Mouse (Mus musculus): ENCODE data around the gene Rps26. TPM values are rescaled to one million over a fixed set of nuclear protein-coding genes. Genes with fewer than 3 reads are reported as not detected.

Gene Rps26
- total RNA-seq, 2 experiments from 2014 or later = 264 to 297 TPM

DNA sequence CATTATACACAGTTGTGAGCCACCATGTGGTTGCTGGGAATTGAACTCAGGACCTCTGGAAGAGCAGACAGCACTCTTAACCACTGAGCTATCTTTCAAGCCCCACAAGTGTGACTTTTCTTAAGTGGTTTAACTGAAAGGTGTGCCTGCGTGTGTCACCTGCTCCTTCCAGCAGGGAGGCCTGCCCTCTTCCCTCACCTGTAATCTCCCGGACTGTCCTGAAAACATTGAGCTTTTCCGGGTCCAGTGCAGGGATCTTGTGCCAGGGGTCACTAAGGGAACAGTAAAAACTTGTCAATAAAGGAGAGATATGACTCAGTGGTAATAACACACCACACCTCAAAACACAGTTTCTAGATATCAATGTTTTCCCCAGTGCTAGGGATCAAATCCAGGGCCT, 47.2 kb downstream of the Rps26 start:
- intact Hi-C loops (cut with DNase I) = no loop called here
- DNase-seq = no peak

GRCm38 (mm10) chr10:128578330-128578729, 48.2 kb downstream of the Rps26 start:
- intact Hi-C loops (cut with DNase I) = no loop called here

DNA sequence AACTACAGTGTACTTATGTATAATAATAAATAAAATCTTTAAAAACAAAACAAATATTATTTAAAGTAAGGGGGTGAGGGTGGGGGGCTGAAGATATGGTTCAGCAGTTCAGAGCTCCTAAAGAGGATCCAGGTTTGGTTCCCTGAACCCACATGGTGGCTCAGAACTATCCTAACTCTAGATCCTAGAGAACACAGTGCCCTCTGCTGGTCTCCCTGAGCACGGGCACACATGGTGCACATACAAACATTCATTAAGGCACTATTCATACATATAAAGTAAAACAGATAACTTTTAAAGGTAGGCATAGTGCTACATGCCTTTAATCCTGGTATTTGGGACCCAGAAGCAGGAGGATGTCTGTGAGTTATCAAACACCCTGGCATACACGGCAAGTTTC, 51.5 kb downstream of the Rps26 start:
- intact Hi-C loops (cut with DNase I) = no loop called here
- DNase-seq = no peak

More at GRCm38 (mm10) chr10:128578330-128578729, 48.2 kb downstream of the Rps26 start:
- no peak for DNase-seq

Small RNA genes lying within 50 kb of the gene (microRNA-seq; reads per million reads assigned to microRNA genes)
- gene Mir6917 = 0 reads per million in 2 experiments

Other genes with a start within 250 kb of the Rps26 start
- 10 to 100 TPM; 46.5 to 47.5 TPM for gene Ankrd52, start 249.6 kb downstream of the Rps26 start, total RNA-seq (2021)
- gene Slc39a5, start 225.5 kb downstream of the Rps26 start, total RNA-seq (2021) = not detected
- 10 to 100 TPM; 43.6 to 45.6 TPM for gene Nabp2, start 215.3 kb downstream of the Rps26 start, total RNA-seq (2021)
- gene Rnf41, start 215.1 kb downstream of the Rps26 start, total RNA-seq (2021) = 10 to 100 TPM; 19.7 to 19.8 TPM
- gene Smarcc2, start 167.5 kb downstream of the Rps26 start, total RNA-seq (2021) = 10 to 100 TPM; 76.6 to 80.5 TPM
- 100 to 1,000 TPM; 357 to 392 TPM for gene Myl6, start 132.6 kb downstream of the Rps26 start, total RNA-seq (2021)
- 1 to 10 TPM; 3.3 to 4.3 TPM for gene Myl6b, start 128.1 kb downstream of the Rps26 start, total RNA-seq (2021)
- gene Esyt1, start 100.9 kb downstream of the Rps26 start, total RNA-seq (2021) = 10 to 100 TPM; 22.3 to 23.6 TPM
- gene Zc3h10, start 79.0 kb downstream of the Rps26 start, total RNA-seq (2021) = 1 to 10 TPM; 7.0 to 8.4 TPM
- gene Rpl41, start 77.4 kb downstream of the Rps26 start, total RNA-seq (2021) = 1,000 to 10,000 TPM; 1,645 to 1,937 TPM
- gene Pa2g4, start 60.8 kb downstream of the Rps26 start, total RNA-seq (2021) = 10 to 100 TPM; 48.4 to 51.6 TPM
- gene Erbb3, start 37.1 kb downstream of the Rps26 start, total RNA-seq (2021) = 1 to 10 TPM; 6.8 to 7.8 TPM
- 1 to 10 TPM; 1.3 to 1.5 TPM for gene Ikzf4, start 19.2 kb upstream of the Rps26 start, total RNA-seq (2021)
- gene Suox, start 47.3 kb upstream of the Rps26 start, total RNA-seq (2021) = 10 to 100 TPM; 17.3 to 17.4 TPM
- gene Rab5b, start 69.5 kb upstream of the Rps26 start, total RNA-seq (2021) = 10 to 100 TPM; 66.5 to 71.8 TPM
- gene Pmel, start 77.4 kb upstream of the Rps26 start, total RNA-seq (2021) = under 1 TPM; 0.66 to 0.93 TPM
- gene Cdk2, start 78.3 kb upstream of the Rps26 start, total RNA-seq (2021) = 10 to 100 TPM; 18.9 to 19.9 TPM
- gene Dgka, start 118.1 kb upstream of the Rps26 start, total RNA-seq (2021) = 10 to 100 TPM; 12.4 to 15.7 TPM
- gene Pym1, start 121.1 kb upstream of the Rps26 start, total RNA-seq (2021) = 1 to 10 TPM; 8.5 to 9.0 TPM
- gene Mmp19, start 164.2 kb upstream of the Rps26 start, total RNA-seq (2021) = 1 to 10 TPM; 4.5 to 5.8 TPM
- gene Dnajc14, start 177.3 kb upstream of the Rps26 start, total RNA-seq (2021) = 10 to 100 TPM; 37.9 to 38.7 TPM
- 10 to 100 TPM in 1 of 2 experiments, 1 to 10 TPM in 1; 8.6 to 11.1 TPM for gene Tmem198b, start 177.6 kb upstream of the Rps26 start, total RNA-seq (2021)
- 10 to 100 TPM; 40.9 to 44.9 TPM for gene Sarnp, start 190.6 kb upstream of the Rps26 start, total RNA-seq (2021)
- gene Ormdl2, start 194.9 kb upstream of the Rps26 start, total RNA-seq (2021) = 10 to 100 TPM in 1 of 2 experiments, 1 to 10 TPM in 1; 6.5 to 10.2 TPM